Mouse (Mus musculus): ENCODE results near the gene Cdh1.

The Cdh1 gene

DNA sequence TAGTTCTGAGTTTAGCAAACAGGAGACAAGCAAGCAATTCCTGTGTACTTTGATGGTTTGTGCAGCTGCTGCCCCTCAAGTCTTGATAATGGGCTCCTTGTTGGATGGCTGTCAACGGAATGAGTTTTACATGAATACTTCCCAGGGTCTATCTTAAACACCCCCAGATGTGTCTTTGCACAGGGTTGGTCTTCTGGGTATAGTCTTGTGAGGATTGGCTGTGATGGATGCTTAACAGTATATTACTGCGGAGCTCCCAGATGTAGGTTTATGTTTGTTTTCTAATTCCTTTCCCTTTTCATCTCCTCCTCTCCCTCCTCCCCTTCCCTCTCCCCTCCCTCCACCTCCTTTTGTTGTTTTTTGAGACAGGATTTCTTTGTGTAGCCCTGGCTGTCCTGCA, 69.6 kb downstream of the Cdh1 start:
- no peak for DNase-seq (ENCODE audit: low spot score)

DNA sequence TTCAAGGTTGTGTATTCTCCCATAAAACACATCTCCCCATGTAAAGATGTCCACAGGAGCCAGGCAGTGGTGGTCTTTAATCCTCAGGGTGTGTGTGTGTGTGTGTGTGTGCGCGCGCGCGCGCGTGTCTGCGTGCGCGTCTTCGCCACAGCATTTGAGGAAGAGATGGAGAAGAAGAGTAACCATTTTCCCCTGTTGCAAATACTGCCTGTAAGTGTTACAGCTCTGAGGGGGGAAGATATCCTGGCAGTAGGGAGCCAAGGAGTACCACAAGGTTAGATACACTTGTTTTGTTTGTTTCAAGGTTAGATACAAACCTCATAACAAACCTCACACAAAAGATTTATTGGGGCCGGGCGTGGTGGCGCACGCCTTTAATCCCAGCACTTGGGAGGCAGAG, 71.2 kb downstream of the Cdh1 start:
- DNase-seq (ENCODE audit: low spot score) = no peak

DNA sequence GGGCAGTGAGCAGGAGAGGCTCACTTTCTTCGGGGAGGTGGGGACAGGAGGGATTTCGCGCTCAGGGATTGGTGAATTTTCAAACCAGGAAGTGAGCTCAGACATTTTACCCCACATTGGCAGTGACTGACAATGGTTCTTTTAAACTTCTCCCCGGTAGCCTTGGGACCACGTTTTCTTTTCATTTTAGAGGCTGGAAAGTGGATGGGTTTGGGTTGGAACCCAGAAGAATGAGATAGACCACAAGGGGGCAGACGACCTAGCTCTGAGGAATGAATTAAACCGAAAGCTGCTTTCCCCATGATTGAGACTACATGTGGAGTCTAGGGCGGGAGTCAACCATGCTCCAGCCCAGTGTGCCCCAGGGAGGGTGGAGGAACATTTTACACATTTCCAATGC, 71.7 kb downstream of the Cdh1 start:
- no peak for DNase-seq (ENCODE audit: low spot score)

DNA sequence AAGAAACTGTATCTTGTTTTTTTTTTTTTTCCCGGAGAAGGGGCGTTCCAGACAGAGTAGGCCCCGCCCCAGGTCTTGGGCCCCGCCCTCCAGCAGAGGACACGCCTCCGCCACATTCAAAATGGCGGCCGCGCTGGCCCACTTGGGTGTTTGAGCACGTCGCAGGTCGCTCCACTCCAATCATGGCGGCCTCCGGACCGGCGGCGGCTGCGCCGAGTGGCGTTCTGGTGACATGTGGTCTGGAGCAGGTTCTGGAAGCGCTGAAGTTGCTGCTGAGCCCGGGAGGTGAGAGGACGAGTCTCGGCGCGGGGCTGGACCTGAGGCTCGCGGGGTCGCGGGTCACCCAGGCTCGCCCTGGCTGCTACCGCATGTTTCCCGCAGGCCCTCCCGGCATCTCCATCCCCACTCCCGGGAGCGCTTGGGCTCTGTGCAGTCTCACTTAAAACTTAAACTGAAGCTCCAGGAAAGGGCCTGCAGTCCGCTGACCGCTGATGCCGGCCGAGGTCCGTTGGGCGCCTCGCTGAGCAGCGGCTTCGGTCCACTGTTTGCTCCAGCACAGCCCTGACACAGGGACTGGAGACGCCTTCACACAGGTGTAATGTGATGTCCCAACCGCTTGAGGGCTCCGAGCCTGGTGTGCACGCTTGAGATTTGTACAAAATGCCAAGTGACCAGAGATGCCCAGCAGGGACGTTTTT, 80.0 kb downstream of the Cdh1 start, which contains the start of gene Tango6:
Tango6 (plus strand) TSS at position 98 of the 698 bp plus-strand sequence.
- DNase-seq (ENCODE audit: low spot score) = peak; percentile 88

DNA sequence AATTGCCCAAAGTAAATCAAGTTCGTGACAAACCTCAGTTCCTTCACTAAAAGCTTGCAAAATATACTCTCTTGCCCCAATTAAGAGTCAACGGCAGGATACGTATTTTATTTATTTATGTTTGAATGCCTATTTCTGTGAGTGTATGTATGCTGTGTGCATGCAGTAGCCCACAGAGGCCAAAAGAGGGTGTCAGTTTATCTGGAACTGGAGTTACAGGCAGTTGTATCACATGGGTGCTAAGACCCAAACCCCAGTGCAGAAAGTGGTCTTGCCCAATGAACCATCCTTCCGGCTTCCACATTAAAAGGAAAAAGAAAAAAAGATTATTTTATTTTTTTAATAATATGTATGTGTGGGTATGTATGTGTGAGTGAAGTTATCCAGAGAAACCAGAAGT, 81.2 kb downstream of the Cdh1 start:
- no peak for DNase-seq (ENCODE audit: low spot score)

DNA sequence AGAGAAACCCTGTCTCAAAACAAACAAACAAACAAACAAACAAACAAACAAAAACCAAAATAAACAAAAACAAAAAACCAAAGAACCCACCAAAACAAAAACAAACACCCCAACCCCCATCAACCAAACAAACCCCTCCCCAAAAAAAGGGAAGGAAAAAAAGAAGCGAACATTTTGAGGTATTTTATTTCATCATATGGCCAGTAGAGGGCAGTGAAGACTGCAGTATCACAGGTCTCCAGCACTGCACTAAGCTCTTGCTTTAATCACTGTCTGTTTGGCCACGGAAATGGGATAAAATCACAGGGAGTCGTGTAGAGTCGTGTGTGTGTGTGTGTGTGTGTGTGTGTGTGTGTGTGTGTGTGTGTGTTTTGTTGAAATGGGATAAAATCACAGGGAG, 84.3 kb downstream of the Cdh1 start:
- no peak for DNase-seq (ENCODE audit: low spot score)

DNA sequence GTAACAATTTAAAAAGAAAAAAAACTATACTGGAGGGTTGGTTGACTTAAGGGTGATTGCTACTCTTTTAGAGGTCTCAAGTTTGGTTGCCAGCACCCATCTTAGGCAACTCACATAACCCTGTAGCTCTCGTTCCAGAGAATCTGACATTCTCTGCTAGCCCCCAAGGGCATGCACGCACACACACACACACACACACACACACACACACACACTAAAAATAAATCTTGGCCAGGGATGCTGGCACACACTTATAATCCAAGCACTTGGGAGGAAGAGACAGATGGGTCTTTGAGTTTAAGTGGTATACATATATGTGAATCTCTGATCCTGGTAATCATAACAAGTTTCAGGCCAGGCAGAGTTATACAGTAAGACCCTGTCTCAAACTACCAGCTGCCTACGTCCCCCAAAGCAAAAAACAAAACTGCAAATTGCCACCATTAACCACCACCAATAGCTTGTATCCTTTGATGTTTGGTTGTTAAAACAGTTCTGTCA, 94.6 kb downstream of the Cdh1 start:
- no peak for DNase-seq (ENCODE audit: low spot score)

DNA sequence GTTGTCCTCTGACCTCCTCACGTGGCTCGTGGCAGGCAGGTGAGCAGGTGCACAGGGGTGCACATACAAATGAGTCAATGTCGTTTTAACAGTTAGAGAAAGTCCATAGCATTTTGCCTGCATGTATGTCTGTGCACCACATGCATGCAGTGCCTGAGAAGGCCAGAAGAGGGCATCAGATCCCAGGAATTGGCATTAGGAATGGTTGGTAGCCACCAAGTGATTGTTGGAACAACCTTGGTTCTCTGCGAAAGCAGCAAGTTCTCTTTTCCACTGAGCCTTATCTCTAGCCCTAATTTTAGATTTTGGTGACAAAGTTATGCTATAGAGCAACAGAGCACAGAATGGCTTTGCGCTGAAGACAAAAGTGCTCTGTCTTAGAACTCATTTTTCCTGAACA, 96.4 kb downstream of the Cdh1 start:
- peak; percentile 69 for DNase-seq (ENCODE audit: low spot score)

DNA sequence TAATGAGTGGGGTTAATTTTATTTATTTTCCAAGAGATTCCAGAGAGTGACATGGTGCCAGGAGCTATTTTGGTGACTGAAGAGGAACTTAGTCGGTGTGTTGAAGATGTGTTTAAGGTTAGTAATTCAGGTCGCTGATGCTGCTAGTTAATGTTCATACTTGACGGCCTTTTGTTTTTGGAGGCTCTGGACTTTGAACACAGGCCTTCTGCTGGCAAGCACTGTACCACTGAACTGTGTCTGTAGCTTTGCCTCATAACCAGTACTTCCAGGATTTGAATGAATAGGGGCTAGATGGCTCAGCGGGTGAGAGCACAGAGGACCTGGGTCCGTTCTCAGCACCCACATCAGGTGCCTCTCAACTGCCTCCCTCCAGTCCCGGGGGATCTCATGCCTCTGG, 97.0 kb downstream of the Cdh1 start:
- DNase-seq (ENCODE audit: low spot score) = no peak

DNA sequence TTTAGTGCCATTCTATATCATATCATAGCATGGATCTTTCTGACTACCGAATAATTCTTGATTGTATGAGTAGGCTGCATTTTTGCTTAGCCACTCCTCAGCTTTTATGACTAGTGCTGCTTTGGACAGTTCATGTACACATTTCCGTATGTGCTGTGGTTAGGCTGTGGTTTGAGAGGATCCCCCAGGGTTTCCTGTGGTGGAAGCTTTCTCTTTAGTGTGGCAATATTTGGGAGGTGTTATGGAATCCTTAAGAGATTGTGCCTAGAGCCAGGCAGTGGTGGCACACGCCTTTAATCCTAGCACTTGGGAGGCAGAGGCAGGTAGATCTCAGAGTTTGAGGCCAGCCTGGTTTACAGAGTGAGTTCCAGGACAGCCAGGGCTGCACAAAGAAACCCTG, 98.2 kb downstream of the Cdh1 start:
- DNase-seq (ENCODE audit: low spot score) = no peak

DNA sequence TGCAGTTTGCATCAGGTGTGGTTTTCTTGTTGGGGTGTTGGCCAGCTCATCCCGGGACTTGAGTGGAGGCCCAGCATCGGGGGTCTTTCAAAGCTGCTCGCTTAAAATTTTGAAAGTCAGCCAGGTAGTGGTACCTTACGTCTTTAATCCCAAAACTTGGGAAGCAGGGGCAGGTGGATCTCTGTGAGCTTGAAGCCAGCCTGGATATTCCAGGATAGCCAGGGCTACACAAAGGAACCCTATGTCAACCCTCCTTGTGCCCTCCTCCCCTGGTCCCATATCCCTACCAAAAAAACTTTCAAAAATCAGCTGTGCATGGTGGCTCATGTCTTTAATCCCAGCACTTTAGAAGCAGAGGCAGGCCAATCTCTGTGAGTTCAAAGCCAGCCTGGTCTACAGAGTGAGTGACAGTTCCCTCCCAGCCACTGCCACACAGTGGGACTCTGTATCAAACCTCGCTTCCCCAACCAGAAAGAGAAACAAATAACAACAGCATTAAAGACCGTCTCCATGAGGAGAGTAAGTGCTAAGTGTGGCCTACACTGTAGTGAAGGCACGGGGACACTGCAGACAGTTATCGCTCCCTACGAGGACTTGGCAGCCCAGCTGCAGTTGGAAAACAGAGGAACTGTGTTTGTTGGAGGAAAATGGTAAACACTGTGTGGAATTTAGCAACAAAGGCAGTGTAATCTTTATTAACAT, 101.2 kb downstream of the Cdh1 start:
- DNase-seq (ENCODE audit: low spot score) = no peak

DNA sequence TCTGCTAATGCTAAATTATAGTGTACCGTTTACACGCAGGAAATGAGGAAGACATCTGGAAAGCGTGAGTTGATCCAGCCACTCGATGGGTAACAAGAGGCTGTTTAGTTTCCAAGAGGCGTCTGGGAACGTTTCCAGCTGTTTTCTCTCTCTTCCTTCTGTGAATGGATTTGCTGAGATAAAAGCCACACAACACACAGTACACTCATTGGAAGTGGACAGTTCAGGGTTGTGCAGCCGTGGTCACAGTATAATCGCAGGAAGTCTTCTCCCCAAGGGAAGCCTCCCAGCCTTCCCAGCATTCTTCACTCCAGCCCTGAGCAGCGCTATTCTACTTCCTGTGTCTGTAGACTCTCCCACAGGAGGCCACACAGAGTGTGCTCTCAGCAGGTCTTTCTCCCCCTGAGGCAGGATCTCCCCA, 101.8 kb downstream of the Cdh1 start:
- peak; percentile 56 for DNase-seq (ENCODE audit: low spot score)

DNA sequence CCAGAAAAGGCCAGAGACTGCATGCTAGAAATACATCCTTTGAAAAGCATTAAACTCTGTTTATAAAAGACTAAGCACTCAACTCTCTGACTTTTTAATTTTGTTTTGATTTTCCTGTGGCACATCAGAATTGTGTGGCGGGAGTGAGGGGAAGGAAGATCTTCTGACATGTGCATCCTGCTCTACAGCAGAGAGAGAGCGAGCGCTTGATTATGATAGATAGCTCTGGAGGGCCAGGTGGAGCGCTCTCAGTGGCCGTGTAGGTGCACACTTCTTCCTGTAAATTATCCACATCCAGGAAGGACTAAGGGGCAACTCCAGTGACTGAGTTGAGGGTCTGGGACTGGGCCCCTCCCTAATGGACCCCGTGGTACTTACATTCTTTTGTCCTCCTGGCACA, 103.0 kb downstream of the Cdh1 start:
- DNase-seq (ENCODE audit: low spot score) = no peak

DNA sequence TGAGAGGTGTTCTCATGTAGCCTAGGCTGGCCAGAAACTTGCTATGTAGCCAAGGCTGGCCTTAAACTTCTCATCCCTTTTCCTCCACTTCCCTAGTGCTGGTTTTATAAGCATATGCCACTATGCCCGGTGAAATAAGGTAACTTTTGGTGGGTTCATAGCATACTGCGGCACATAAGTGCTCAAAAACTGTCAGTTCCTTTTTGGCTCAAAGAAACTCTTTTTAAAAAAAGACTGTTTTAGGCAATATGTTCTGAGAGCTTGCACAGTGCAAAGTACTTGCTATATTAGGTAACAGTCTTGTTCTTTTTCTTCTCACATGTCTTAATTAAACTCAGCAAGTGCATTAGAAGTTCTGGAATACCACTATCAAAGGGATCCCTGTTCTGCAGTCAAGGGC, 106.9 kb downstream of the Cdh1 start:
- no peak for DNase-seq (ENCODE audit: low spot score)

DNA sequence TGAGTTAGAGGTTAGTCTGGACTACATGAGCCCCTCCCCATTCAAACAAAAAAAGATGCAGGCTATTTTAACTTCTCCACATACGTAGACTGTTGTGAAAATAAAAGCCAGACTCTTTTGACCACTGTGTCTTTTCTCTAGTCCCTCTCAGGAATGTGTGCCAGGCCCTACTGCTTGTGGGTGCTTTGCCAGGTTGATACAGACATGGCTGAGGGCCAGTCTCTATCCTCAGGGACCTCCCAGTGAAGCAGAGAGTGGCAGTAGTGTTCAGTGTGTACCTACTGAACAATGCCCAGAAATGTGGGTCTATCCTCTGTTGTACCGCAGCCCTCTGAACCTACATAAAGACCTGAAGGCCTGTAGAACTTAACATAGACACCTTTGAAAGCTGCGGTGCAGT, 109.3 kb downstream of the Cdh1 start:
- DNase-seq (ENCODE audit: low spot score) = no peak

DNA sequence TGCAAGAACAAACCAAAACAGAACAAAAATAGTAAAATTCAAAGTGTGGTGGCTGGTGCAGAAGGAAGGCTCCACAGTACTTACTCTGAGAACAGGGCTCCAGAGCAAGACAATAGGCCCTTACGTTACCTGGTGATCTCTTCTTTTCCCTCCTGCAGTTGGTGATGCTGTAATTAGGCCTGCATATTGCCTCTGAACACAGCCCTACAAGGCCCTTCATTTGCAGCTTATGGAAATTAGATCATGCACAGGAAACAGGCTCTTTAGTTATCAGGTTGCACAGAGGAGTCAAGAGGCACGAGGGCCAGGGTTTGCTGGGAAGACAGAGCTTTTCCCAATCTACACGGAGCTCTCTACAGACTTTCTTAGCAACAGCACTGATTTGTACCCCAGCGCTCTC, 111.1 kb downstream of the Cdh1 start:
- DNase-seq (ENCODE audit: low spot score) = no peak

DNA sequence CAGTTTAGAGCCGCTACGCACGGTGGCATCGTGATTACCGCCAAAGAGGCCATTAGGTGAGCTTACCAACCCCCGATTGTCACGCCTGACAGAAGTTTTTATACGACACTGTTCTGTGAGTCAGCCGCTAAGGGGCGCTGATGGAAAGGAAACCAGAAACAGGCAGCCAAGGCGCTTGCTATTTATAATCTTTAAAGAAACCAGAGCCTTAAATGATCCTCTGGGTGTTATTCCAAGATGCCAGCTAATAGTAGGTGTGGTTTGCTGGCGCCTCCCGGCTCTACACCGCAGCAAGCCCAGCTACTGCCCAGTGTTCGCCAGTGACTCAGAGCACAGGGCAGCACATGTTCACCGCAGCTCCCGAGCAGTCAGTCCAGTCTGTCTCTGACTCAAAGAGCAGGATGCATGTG, 114.9 kb downstream of the Cdh1 start:
- DNase-seq (ENCODE audit: low spot score) = peak; percentile 64

Data from ovary, postnatal 14 days (tissue).